Mouse (Mus musculus): ENCODE results near the gene Gm11096.

GRCm38 (mm10) chr17:81479807-81480206 is 38.2 kb downstream of the Gm11096 start:
- no peak for TF ChIP-seq CTCF (IDR thresholded peaks at IDR 0.05; ENCODE audit: low read depth)
- TF ChIP-seq EP300 (IDR thresholded peaks at IDR 0.05; ENCODE audit: low read depth) = no peak

Measured in liver, embryonic 14.5 days (tissue).